Mouse (Mus musculus) neural tube, embryonic 11.5 days (tissue): ENCODE measurements around the gene Uncx. TPM values are rescaled to one million over a fixed set of nuclear protein-coding genes. Genes with fewer than 3 reads are reported as not detected.

ENCODE experiments used
- ATAC-seq: fragments of 200-750 bp; cut with Nextera tagmentation; 2 replicates; pipeline ENCODE4 v1.8.0; 2017; ENCODE audit warnings: moderate number of reproducible peaks, mild to moderate bottlenecking, moderate TSS enrichment, moderate library complexity; ENCODE audit not compliant: insufficient read depth, low FRiP score, low TSS enrichment
- DNase-seq: peaks from one replicate; pipeline ENCODE4 v3.0.0-alpha.2; 2015; ENCODE audit warnings: low spot score
- H3K27ac ChIP-seq: fragments of 300-500 bp; sonication (generic); 2 replicates; pipeline ENCODE4 v1.5.1; 2014; ENCODE audit warnings: low read depth, mild to moderate bottlenecking, low read length
- H3K27me3 ChIP-seq: fragments of 300-500 bp; sonication (generic); 2 replicates; pipeline ENCODE4 v1.6.1; 2014; ENCODE audit warnings: mild to moderate bottlenecking, low read length, mixed read lengths; ENCODE audit not compliant: control insufficient read depth, insufficient read depth
- H3K36me3 ChIP-seq: fragments of 300-500 bp; sonication (generic); 2 replicates; pipeline ENCODE4 v1.6.1; 2014; ENCODE audit warnings: mild to moderate bottlenecking, low read length, moderate library complexity, mixed read lengths; ENCODE audit not compliant: control insufficient read depth, insufficient read depth
- H3K4me1 ChIP-seq: fragments of 300-500 bp; sonication (generic); 2 replicates; pipeline ENCODE4 v1.6.1; 2014; ENCODE audit warnings: low read length, mixed read lengths; ENCODE audit not compliant: control insufficient read depth, insufficient read depth
- H3K4me2 ChIP-seq: fragments of 300-500 bp; sonication (generic); 2 replicates; pipeline ENCODE4 v1.6.1; 2014; ENCODE audit warnings: low read depth, mild to moderate bottlenecking, moderate library complexity
- H3K4me3 ChIP-seq: fragments of 300-500 bp; sonication (generic); 2 replicates; pipeline ENCODE4 v1.5.1; 2014; ENCODE audit warnings: low read depth, low read length
- H3K9ac ChIP-seq: fragments of 300-500 bp; sonication (generic); 2 replicates; pipeline ENCODE4 v1.6.1; 2014; ENCODE audit warnings: mild to moderate bottlenecking, low read length
- H3K9me3 ChIP-seq: fragments of 300-500 bp; sonication (generic); 2 replicates; pipeline ENCODE4 v1.6.1; 2016; ENCODE audit warnings: low read length; ENCODE audit not compliant: control insufficient read depth
- WGBS: fragments of 180-500 bp; shearing (Covaris S2); extraction: QIAGEN DNeasy Blood & Tissue Kit; methylation state at CpG from one replicate; pipeline ENCODE4 v1.1.7; 2014; 5-methylcytosine and 5-hydroxymethylcytosine counted together
- polyA plus RNA-seq: library from polyadenylated mRNA; unstranded; fragments of >200 nt; fragmentation: Nextera tagmentation; extraction: Ambion mirVana; gene quantifications from 2 replicates; pipeline ENCODE4 v1.2.1, GENCODE M21; 2014

The Uncx gene
- polyA plus RNA-seq, 1 experiment from 2014 or later: 44.9 TPM

DNA sequence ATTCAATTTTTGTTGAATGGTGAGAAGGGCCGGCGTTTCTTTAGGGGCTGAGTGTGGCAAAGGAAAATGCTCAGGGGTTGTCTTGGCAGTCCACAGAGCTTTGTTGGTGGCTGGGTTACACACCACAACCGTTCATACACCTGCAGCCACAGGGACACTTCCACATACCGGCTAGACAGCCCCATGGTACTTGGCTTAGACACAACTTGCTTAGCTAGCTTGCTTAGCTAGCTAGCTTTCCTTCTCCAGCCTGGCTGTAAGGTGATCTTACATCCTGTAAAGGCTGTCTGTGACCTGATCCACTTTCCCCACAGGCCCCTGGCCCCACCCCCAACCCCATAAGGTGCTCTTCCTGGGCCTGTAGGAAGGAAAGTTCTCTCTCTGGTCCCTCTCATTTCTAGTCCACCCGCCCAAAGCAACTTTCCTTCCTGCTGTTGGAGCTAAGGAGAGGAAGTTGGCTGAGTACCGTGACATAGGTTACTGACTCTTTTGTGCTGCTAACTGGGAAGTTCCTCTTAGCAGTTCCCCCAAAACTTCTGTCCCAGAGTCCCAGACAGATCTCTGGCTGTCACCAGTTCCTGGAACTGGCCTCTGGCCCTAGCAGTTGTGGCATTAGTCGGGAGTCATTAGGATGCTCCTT, 12.3 kb downstream of the Uncx start:
- DNase-seq (peak; percentile 31), ATAC-seq (no peak)
- H3K27ac ChIP-seq: no peak overlapping the region
- peaks cover 89% of the 10 kb centered on the region for H3K27me3 ChIP-seq
- H3K36me3 ChIP-seq: no peaks in the 10 kb centered on the region
- WGBS: 0% methylated on average over 7 of the region's 7 CpGs
- H3K4me2 ChIP-seq: no peak overlapping the region
- H3K9me3 ChIP-seq: no peaks in the 10 kb centered on the region
- no peak overlapping the region for H3K4me3 ChIP-seq
- H3K9ac ChIP-seq: no peak overlapping the region
- H3K4me1 ChIP-seq: peaks cover 18% of the 10 kb centered on the region

DNA sequence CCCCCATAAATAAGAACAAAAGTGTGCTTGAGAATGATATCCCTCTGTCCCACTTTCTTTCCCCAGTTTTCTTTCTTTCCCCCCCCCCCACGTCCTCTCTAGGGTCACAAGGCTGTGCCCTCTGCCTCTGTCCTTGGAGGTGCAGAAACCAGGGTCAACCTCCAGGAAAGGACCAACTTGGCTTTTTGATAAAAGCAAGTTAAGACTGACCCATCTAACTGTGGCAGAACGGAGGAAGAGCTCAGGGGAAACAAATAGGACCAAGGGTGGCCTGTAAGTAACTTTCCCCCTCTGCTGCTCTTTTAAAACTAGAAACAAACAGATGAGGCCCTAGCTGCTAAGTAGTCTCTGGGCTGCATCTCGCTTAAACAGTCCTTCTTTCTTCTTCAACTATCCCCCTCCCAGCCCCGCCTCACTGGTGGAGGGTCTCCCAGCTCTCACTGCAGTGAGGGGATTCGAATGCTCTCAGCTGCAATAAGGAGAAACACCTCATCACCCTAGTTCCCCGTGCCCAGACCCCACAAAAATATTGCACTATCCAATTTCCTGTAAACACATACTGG, 12.9 kb downstream of the Uncx start:
- no peak for ATAC-seq
- DNase-seq: peak; percentile 23
- H3K4me2 ChIP-seq: no peak overlapping the region
- H3K4me3 ChIP-seq: no peak overlapping the region
- 4% methylated on average over 6 of the region's 6 CpGs for WGBS
- peaks cover 18% of the 10 kb centered on the region for H3K4me1 ChIP-seq
- no peaks in the 10 kb centered on the region for H3K9me3 ChIP-seq
- peaks cover 83% of the 10 kb centered on the region for H3K27me3 ChIP-seq
- H3K27ac ChIP-seq: no peak overlapping the region
- no peaks in the 10 kb centered on the region for H3K36me3 ChIP-seq
- no peak overlapping the region for H3K9ac ChIP-seq

DNA sequence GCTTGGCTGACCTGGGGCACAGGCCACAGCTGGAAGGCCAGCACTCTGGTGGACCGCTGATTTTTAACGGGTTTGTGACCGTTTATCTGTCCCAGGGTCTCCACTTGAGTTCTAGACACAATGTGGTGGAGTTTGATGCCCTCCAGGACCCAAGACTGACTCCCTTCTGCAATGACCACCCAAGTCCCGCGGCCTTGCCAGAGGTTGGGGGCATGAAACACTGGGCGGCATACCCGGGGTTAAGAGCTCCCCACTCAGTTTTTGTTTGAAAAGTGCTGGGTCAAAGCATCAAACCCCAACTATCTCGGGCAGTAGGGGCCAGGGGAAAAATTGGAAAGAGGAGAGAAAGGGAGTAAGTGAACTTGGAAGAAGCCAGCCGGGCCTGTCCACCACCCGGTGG, 13.8 kb downstream of the Uncx start:
- Histone ChIP-seq H3K9ac (no peak overlapping the region), H3K9me3 (no peaks in the 10 kb centered on the region), H3K36me3 (no peaks in the 10 kb centered on the region), H3K4me2 (no peak overlapping the region), H3K27me3 (peaks cover 83% of the 10 kb centered on the region), H3K4me1 (peaks cover 18% of the 10 kb centered on the region), H3K4me3 (no peak overlapping the region), H3K27ac (no peak overlapping the region)
- 3% methylated on average over 10 of the region's 10 CpGs for WGBS
- peak; percentile 32 for DNase-seq
- no peak for ATAC-seq

DNA sequence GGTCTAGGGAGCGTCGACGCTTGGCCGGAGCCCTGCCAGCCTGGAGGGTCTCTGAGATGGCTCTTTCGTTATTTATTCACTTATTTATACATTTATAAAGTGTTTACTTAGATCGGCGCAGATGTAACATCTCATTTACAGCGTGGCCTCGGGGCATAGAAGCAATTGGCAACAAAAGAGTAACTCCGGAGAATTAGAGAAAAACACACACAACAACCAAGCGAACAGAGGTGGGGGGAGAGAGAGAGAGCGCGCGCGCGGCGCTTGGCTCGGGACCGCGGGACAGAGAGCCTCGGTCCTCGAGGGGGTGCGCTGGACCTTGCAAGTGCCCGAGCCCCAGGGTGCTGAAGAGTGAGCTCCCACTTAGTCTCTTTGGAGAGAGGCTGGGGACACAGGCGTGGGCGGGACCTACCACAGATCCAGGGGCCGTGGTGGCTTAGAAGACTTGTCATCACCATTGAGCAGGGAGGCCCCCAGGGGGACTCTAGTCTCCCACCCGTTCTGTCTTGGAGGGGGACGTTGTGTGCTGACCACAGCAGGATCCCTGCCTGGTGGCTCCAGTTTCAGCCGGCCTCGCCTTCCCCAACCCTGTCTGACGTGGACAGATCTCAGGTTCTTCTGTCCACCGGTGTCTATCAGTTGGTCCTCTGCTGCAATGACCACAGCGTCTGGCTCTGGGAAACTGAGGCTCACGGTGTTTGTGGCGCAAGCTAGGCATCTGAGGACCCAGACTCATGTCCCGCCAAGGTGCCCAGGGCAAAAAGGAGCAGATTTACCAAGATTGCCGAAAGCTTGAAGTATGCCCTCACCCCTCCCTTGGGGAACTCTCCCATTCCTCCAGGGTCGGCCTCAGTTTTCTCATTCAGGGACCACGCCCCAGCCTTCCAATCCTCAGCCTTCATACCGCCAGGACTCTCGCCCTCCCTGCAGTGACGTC, 14.5 kb downstream of the Uncx start:
- peak overlapping the region; percentile 26 for H3K4me2 ChIP-seq
- no peak overlapping the region for H3K9ac ChIP-seq
- no peaks in the 10 kb centered on the region for H3K36me3 ChIP-seq
- WGBS: 2% methylated on average over 43 of the region's 43 CpGs
- H3K4me1 ChIP-seq: peaks cover 18% of the 10 kb centered on the region
- no peak overlapping the region for H3K27ac ChIP-seq
- no peak overlapping the region; the same call in 1 of the 2 replicates for H3K4me3 ChIP-seq
- peaks cover 76% of the 10 kb centered on the region for H3K27me3 ChIP-seq
- ATAC-seq: peak; percentile 46
- DNase-seq: peak; percentile 41
- no peaks in the 10 kb centered on the region for H3K9me3 ChIP-seq

DNA sequence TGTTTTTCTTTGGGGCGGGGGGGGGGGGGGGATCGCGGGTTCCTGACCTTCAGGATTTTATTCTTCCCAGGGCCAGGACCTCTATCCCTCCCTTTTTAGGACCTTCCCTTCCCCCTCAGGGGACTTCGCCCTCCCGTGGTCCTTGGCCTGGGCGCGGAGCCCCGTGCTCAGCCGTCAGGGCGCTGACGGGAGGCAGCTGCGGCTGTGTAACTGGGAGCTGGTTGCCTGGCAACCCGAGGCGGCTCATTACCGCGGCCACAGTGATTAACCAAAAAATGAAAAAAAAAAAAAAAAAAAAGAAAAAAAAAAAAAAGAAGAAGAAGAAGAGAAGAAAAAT, 15.1 kb downstream of the Uncx start:
- Histone ChIP-seq H3K4me3 (no peak overlapping the region), H3K4me2 (no peak overlapping the region; the same call in 1 of the 2 replicates), H3K27me3 (peaks cover 74% of the 10 kb centered on the region), H3K27ac (no peak overlapping the region), H3K9me3 (no peaks in the 10 kb centered on the region), H3K4me1 (peaks cover 18% of the 10 kb centered on the region), H3K9ac (no peak overlapping the region), H3K36me3 (no peaks in the 10 kb centered on the region)
- WGBS: 0% methylated on average over 16 of the region's 16 CpGs
- ATAC-seq (peak; percentile 83), DNase-seq (peak; percentile 76)

DNA sequence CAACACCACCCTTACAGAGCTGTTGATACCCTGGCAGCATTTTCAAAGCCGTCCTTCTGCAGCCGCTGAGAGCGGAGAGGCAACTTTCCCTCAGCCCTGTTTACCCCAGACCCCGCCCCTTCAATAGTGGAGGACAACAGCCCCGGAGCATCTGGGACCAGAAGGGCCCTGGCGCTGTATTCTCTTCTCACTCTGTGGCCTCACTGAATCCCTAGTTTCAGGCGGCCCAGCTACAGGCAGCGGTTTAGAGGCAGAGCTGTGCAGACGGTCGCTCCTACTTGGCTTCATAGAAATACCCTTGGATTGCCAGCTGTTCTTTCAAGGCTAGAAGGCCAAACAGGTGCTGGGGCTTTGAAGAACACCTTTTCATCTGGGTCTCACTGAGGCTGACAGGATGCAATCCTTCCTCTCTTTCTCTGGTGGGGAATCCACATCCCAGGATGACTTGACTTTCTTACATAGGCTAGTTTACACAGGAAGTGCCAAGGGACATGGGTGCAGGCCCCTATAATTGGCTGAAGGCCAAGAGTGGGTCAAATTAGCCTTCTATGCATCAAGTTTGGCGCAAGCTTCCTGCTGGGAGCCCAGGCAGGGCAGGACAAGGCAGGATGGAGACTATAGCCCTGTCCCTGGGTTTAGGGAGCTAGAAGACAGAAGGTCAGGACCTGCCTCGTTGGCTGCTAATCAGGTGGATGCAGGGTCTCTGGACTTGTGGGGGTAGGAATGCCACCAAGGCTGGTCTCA, 15.8 kb downstream of the Uncx start:
- H3K4me3 ChIP-seq: no peak overlapping the region
- H3K27ac ChIP-seq: peak overlapping the region; percentile 64; the same call in 1 of the 2 replicates

DNA sequence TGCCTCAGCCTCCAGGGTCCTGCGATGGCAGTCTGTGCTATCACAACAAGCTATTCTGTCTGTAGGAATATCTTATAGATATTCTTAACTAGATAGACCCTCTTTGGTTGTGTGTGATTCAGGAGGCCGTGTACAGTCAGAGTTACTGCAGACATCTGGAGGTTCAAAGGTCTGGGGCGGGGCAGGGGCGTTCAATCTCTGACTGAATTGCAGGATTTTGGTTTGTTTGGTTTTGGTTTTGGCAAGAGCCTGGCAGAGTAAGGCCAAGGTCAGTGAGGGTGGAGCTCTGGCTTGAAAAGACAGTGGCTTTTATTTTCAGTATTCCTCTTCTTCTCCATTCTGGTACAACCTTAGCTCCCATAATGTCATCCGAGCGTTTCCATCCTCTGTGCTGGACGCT, 16.5 kb downstream of the Uncx start:
- no peak overlapping the region for H3K4me2 ChIP-seq
- H3K9ac ChIP-seq: no peak overlapping the region
- H3K4me1 ChIP-seq: peaks cover 18% of the 10 kb centered on the region
- DNase-seq (no peak), ATAC-seq (no peak)
- H3K27me3 ChIP-seq: peaks cover 71% of the 10 kb centered on the region
- H3K4me3 ChIP-seq: no peak overlapping the region
- H3K27ac ChIP-seq: no peak overlapping the region
- no peaks in the 10 kb centered on the region for H3K36me3 ChIP-seq
- H3K9me3 ChIP-seq: no peaks in the 10 kb centered on the region
- WGBS: 28% methylated on average over 7 of the region's 7 CpGs

More for the DNA sequence above, 15.8 kb downstream of the Uncx start:
- Histone ChIP-seq H3K9ac (no peak overlapping the region), H3K36me3 (no peaks in the 10 kb centered on the region), H3K9me3 (no peaks in the 10 kb centered on the region), H3K27me3 (peaks cover 70% of the 10 kb centered on the region), H3K4me2 (no peak overlapping the region), H3K4me1 (peaks cover 18% of the 10 kb centered on the region)
- peak; percentile 45 for DNase-seq
- WGBS: 2% methylated on average over 12 of the region's 12 CpGs
- peak; percentile 70; the same call in 1 of the 2 replicates for ATAC-seq

DNA sequence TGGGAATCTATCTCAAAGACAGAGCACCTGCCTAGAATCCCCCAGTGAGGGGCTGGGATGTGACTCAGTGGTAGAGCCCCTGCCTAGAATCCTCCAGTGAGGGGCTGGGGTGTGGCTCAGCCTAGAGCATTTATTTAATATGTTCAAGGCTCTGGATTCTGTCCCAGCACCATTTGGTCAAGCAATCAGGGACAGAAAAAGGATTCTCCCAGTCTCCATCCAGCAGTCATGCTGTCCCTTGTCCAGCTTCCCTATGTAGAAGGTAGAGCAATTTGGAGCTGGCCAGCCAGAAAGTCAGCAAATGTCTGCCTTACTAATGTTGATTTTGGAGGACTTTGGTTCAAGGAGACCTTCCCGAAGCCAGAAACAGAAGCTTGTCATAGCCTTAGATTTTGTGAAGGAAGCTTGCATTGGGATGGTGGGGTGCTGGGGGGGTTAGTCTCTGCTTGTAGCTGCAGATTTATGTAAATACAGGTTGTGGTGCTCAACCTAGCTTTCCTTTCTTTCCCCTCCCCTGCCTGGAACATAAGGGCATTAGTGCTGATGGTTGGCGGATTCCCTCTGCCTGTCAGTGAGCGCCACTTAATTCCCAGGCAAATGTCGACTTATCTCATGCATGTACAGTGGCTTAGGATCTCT, 18.2 kb downstream of the Uncx start:
- Histone ChIP-seq H3K36me3 (no peaks in the 10 kb centered on the region), H3K4me3 (no peak overlapping the region), H3K27me3 (peaks cover 56% of the 10 kb centered on the region), H3K4me1 (peaks cover 23% of the 10 kb centered on the region), H3K9me3 (no peaks in the 10 kb centered on the region), H3K4me2 (no peak overlapping the region), H3K27ac (no peak overlapping the region), H3K9ac (no peak overlapping the region)
- ATAC-seq: no peak
- DNase-seq: no peak
- 75% methylated on average over 4 of the region's 4 CpGs for WGBS
